Mouse (Mus musculus): ENCODE measurements around the gene Slc22a13. TPM values are rescaled to one million over a fixed set of nuclear protein-coding genes. Genes with fewer than 3 reads are reported as not detected.

The Slc22a13 gene
- total RNA-seq, 2 experiments from 2014 or later = not detected

Other genes starting within 250 kb of the Slc22a13 start
- gene Vill, start 156.3 kb downstream of the Slc22a13 start, total RNA-seq (2021) = 1 to 10 TPM; 4.5 to 5.4 TPM
- gene Plcd1, start 115.6 kb downstream of the Slc22a13 start, total RNA-seq (2021) = 10 to 100 TPM; 16.3 to 20.1 TPM
- under 1 TPM; 0.05 to 0.18 TPM for gene Dlec1, start 106.6 kb downstream of the Slc22a13 start, total RNA-seq (2021)
- 1 to 10 TPM; 1.8 to 1.9 TPM for gene Acaa1b, start 52.0 kb downstream of the Slc22a13 start, total RNA-seq (2021)
- gene Gm47289, start 49.9 kb downstream of the Slc22a13 start, total RNA-seq (2021) = not detected
- 10 to 100 TPM; 35.5 to 36.5 TPM for gene Oxsr1, start 113.3 kb upstream of the Slc22a13 start, total RNA-seq (2021)
- gene Acaa1a, start 130.6 kb upstream of the Slc22a13 start, total RNA-seq (2021) = 10 to 100 TPM; 60.7 to 63.8 TPM
- 10 to 100 TPM; 12.1 to 12.7 TPM for gene Myd88, start 132.3 kb upstream of the Slc22a13 start, total RNA-seq (2021)
- 1 to 10 TPM in 1 of 2 experiments, under 1 TPM in 1; 0.52 to 1.0 TPM for gene Xylb, start 148.3 kb upstream of the Slc22a13 start, total RNA-seq (2021)
- gene Slc22a14, start 156.5 kb upstream of the Slc22a13 start, total RNA-seq (2021) = under 1 TPM in 1 of 2 experiments, not detected in 1; 0.27 TPM
- gene Acvr2b, start 193.0 kb upstream of the Slc22a13 start, total RNA-seq (2021) = 1 to 10 TPM; 6.2 to 6.5 TPM
- gene Exog, start 235.8 kb upstream of the Slc22a13 start, total RNA-seq (2021) = 1 to 10 TPM; 4.2 to 4.5 TPM

Measured in heart, postnatal 4 days (tissue).